Mouse (Mus musculus): ENCODE results near the gene Pkm.

Gene Pkm

DNA sequence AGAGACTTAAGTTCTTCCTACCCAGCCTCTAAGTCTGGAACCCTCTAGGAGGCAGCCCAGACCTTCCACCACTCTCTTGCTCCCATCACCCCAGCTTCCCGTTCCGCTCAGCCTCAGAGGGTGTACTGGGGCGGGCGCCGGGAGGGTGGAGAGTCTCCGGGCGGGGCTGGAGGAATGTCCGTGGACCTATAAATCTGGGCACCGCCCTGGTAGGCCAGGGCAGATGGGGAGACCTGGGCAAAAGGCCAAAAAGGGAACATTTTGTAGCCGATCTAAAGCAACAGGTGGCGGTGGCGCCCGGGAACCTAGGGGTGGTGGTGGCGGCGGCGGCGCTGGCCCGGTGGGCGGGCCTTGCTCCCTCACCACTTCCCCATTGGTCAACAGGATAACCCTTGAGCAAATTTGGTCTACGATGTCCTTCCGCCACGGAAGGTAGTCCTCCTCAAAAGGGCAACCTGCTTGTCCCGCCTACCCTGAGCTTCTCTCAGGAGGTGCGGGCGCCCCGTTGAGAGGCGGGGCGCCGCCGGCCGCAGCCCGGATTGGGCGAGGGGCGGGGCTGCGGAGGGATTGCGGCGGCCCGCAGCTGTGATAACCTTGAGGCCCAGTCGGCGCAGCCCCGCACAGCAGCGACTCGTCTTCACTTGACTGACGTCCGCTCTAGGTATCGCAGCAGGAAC, at the start of gene Pkm:
TSS of gene Pkm (plus strand) at position 411 of the 677 bp plus-strand sequence.
- DNase-seq (ENCODE audit: low read depth, low spot score) = peak; percentile 96

DNA sequence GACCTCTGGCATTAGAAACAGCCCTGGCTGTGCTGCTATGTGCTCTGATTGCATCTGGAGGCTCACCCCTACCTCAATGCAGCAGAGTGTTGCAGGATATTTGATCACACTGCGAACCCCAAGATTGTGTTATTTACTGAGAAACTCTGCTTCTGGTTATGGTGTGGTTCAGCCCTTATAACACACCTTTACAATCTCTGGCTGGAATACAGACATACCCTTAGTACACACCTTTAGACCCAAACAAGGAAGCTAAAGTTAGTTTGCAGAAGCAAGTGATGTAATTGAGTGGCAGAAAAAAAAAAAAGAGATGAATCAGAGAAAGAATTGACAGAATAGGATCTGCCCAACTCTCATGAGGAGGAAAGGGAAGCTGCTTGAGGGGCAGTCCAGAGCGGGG, 45.2 kb upstream of the Pkm start:
- no peak for DNase-seq (ENCODE audit: low read depth, low spot score)

DNA sequence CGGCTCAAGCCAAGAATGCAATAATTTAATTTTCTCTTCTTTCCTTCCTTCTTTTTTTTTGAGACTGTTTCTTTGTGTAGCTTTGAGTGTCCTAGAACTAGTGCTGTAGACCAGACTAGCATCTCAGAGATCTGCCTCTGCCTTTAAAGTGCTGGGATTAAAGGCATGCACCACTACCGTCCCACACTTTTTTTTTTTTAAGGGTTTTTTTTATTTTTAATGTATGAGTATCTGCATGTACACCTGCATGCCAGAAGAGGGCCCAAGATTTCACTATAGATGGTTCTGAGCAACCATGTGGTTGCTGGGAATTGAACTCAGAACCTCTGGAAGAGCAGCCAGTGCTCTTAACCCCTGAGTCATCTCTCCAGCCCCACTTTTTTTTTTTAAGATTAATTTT, 40.4 kb upstream of the Pkm start:
- no peak for DNase-seq (ENCODE audit: low read depth, low spot score)

DNA sequence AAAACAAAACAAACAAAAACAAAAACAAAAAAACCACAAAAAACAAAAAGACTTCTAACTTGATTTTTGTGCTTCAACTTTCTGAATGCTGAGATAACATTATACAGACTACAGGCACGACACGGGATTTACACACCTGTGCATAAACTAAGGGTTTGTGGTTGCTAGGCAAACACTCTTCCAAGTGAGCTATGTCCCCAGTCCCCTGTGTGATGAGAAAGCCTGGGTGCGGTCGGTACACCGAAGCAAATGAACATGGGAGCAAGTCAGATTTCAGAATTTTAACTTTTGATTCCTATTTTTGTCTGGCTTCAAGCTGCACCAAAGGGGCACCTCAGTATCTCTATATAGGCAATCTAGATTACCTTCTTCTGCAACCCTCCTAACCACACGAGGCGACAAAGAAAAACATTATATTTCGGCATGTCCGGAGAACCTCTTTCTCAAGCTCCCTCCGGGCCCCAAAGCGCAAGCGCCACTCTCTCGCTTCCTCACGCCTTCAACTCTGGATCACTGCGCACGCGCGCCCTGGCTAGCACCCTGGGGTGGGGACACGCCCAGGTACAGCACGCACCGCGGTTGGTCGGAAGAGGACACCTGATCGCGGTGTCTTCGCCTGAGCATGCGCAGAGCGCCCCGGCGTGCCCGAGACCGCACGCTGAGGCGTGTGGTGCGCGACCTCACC, 39.4 kb upstream of the Pkm start, which contains the start of gene Parp6:
TSS of gene Parp6 (plus strand) at position 663 of the 685 bp plus-strand sequence.
- peak; percentile 98 for DNase-seq (ENCODE audit: low read depth, low spot score)

DNA sequence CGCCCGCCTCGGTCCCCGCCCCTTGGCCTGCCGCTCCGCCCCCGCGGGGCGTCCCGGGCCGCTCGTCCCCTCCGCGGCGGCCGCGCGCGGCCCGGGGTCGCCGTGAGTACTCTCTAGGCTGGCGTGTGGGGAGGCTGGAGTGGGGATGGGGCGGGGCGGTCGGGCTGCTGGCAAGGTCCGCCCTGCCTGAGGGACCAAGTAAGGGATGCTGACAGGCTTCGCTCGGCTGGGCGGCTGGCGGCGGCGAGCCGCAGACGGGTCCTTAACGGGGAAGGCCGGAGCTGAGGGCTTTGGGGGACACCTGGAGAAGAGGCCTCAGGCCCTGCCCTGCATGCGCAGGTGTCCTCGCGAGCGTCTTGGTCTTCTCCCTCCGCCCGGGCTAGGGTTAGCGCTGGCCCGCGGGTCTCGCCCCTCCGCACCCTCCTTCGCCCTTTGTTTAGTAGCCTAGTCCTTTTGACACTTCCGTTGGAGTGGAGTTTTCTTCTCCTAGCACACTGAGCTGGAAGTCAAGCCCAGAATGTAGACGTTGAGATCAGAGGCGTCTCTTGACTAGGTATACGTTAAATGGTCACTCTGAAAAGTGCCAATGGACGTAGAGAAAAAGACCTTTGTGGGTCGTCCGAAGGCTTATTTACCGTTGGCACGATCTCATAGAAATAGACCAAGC, 38.7 kb upstream of the Pkm start:
- DNase-seq (ENCODE audit: low read depth, low spot score) = no peak

DNA sequence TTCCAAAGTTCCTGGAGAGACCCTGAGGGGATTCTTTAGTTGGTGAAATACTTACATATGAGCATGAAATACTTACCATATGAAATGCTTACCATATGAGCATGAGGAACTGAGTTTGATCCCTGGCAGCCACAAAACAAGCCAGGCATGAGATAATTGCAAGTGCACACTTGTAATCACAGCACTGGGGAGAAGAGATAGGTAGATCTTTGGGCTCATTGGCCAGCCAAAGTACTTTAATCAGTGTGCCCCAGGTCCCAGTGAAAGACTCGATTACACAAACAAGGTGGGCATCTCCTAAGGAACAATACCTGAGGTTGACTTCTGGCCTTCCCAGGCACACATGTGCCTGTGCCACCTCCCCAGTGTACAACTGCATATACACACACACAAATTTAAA, 17.8 kb upstream of the Pkm start:
- no peak for DNase-seq (ENCODE audit: low read depth, low spot score)

DNA sequence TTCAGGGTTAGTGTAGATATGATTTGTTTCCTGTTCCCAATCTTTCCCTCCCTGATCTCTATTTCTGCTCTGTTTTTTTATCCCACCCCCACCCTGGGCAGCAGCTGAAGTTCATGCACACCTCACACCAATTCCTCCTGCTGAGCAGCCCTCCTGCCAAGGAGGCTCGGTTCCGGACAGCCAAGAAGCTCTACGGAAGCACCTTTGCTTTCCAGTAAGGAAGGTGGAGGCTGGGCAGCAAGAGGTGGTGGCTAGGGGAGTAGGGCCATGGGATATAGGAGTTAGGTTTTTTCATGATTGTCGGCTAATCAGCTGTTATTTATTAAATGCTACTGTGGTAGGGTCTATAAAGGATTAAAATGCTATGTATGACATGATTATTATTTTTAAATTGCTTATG, 16.2 kb upstream of the Pkm start:
- DNase-seq (ENCODE audit: low read depth, low spot score) = no peak

DNA sequence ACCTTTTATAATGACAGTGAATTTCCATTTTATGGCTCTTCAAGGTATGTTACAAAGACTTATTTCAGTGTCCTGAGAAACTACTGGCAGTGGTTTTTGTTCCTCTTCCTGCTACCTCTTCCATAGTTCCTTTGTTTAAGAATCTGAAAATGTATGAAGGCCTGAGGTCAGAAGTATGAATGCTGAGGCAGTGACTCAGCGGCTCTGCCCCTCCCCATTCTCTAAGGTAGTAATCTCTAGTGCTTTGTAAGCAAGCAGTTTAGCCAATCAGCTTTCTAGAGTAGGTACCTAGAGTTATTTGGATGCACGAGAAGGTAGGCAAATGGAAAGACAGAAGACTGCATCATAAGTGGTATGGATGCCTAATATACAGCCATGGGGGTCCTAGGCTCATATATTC, 14.8 kb upstream of the Pkm start:
- DNase-seq (ENCODE audit: low read depth, low spot score) = no peak

DNA sequence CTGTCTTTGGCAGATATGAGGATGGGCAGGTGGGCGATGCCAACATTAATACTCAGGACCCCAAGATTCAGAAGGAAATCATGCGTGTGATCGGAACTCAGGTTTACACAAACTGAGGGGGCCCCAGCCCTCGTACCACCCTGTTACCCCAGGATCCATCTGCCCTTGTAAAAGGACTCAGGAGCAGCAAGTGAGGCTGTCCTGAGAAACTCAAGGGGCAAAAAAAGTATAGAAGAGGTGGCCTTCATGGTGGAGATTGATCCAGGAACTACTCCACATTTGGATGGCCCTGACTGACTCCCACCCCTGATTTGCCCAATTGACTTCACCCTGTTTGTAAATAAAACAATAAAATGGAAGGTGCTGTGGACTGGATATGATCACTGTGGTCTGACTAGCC, 6.3 kb upstream of the Pkm start:
- no peak for DNase-seq (ENCODE audit: low read depth, low spot score)

DNA sequence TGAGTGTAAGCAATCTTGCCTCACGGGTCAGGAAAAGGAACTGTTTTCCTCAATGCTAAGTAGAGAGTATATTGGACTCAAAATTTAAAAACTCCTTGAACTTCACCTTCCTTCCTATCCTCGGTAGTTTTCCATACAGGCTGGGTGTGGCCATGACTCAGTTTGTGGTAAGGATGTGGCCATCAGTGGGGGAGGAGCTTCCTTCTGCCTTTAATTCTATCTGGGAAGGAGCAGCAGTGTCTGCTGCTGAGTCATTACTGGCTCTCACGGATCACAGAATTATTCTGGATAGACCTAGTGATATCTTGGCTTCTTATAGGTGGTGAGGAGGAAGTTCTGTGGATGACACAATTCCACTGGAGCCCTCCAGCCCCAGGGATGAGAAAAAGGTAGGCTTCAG, 2.8 kb upstream of the Pkm start:
- DNase-seq (ENCODE audit: low read depth, low spot score) = no peak

DNA sequence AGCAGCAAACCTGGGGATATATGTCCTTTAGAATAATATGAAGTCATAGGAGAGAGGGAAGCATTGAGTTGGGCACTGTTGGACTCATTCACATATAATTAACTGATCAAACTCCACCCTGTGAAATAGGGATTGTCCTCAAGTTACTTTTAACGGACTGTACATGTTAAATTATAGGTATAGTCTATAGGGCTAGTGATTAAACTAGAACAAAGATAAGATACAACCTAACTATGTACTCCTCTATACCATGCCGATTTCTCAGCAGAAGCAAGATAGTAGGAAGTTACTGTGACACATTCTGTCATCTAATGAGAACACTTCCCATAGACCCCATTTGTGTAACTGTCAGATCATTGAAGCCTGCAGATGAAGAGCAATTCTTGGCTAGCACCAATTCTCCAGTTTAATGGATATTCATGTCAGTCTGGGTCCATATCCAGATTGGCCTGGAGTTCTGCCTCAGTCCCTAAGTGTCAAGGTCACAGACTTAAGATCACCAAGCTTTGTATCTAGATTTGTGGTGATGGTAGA, 1.7 kb upstream of the Pkm start:
- DNase-seq (ENCODE audit: low read depth, low spot score) = no peak

DNA sequence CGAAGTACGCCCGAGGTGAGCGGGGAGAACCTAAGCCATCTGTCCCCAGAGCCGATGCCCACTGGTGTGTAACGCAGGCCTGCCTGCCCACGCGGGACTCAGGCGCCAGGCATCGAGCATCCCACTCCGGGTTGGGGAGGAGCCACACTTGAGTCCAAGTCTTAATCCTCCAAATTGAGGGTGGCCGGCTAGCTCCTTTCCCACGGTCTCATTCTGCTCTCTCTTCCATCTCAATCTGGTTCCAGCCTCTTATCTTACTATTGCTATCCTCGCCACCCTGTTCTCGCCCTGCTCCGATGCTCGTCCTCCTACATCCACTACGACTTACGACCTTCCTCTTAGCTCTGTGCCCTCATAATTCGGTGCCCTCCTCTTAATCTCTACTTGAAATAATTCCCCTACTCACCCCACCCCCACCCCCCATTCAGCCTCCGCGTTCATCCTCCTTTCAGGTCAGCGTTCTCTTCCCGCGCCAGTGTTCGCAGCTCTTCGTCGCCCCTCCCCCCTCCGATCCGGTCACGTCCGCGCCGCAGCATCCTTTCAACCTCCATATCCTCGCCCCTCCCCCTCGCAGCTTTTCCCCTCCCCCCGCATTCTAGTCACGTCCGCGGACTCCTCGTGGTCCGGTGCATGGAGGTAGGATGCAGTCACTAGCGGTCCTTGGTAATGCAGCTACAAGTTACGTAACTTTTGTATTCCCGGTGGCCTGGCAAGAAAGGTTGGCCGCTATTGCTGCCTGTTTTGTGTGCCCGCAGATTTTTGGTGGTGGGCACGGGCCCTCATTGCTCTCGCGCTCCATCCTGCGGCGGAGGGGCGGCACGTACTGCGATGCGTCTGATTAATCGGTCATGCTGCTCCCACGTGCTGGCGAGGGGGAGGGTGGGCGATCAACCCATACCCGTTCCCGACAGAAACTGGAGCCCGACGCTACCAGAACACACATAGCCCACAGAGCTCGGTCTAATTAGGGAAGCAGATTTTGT, 758 bp downstream of the Pkm start:
- peak; percentile 79 for DNase-seq (ENCODE audit: low read depth, low spot score)

DNA sequence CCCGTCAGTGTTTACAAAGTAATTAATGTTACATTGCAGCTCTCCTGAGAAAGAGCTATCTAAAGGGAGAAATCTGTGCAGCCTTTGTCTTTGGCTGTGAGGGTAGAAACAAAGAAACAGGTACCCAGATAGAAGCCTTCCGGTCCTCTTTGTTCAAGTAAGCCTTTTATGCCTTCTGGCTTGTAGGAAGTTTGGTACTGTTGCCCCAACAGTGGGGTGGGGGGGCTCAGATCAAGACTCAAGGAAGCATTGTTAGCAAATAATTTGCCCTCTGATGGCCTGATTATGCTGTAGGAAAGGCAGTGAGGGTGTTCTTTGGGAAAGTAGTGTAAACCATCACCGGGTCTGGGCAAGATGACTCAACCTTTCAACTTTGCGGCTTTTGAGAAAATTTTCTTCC, 2.0 kb downstream of the Pkm start:
- DNase-seq (ENCODE audit: low read depth, low spot score) = no peak

DNA sequence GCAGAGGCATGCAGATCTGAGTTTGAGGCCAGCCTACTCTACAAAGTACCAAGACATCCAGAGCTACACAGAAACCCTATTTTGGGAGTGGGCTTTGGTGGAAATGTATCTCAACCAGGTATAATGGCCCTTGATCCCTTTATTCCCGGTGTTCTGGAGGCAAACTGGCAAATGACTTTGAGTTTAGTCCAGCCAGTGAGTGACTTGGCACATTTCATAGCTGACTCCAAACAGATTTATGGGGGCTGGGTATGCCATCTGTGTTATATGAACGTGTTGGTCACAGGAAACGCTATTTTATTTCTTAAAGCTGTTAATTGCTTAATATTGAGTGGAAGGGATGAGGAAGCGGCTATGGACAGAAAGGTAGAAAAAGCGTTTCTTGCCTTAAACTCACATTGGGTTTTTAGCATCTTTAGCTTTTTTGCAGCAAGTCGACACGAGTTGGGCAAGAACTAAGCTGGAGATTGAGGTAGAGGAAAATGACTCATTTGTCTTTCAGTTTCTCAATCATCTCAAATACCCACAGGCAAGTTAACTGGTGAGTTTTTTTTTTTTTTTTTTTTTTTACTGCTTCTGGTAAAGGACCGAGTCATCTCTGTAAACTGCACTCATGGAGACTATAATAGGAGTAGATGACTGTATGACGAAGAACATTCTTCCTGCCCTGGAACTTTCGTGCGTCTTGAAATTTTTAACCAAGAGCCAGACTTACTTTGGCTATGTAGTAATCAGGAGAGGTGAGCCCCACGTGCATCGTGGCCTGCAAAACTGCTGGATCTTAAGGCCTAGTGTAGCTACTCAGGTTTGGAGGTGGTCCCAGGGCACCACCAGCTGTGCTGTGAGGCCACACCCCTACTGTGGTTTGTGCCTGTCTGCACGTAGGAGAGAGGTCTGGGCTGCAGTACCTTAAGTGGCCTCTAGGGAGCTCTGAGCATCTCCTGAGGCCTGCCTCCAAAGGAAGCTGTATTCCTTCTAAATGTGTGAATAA, 3.2 kb downstream of the Pkm start:
- DNase-seq (ENCODE audit: low read depth, low spot score) = no peak

DNA sequence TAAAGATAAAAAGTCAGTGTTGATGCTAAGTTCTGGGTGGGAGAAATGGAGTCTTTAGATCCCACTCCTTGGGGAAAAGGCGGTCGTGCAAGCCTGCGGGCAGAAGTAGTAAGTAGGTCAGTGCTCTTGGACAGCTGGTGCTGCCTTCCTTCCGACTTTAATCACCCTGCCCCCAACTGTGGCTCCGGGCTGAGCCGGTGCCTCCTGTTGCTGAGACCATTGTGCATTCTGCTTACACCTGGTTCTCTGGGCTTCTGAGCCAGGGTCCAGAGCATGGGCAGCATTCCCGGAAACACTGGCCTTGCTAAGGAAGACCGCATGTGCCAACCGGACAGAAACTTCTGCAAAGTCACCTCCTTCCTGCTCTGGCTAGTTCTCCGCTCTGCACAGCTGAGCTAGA, 4.3 kb downstream of the Pkm start:
- no peak for DNase-seq (ENCODE audit: low read depth, low spot score)

DNA sequence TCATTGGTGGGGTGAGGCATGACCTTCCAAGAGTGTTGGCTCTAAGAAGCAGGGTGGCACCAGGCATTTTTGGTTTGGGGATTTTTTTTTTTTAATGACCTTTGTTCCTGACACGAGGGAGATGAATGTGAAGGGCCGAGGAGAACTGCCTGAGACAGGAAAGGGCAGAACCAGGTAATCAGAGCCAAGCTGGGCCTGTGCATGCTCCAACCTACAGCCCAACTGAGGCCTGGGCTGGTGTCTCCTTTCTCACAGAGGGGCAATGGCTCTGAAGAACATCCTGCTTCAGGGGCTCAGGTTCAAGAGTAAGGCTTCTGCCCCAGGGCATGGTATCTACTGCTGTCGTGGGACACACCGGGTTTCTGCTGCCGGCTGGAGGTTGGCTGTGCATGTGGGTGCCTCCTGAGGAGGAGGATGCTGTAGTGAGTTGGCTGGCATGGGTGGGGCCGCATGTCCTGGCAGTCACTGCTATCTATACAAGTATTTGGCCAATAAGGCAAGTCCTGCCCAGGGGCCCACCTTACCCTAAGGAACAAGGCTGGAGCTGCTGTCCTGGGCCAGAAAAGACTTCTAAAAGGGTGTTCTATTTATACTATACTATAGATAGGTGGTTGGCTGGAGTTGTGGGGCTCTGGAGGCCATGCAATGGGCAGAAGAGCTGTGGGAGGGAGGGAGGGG, 5.3 kb downstream of the Pkm start:
- no peak for DNase-seq (ENCODE audit: low read depth, low spot score)

DNA sequence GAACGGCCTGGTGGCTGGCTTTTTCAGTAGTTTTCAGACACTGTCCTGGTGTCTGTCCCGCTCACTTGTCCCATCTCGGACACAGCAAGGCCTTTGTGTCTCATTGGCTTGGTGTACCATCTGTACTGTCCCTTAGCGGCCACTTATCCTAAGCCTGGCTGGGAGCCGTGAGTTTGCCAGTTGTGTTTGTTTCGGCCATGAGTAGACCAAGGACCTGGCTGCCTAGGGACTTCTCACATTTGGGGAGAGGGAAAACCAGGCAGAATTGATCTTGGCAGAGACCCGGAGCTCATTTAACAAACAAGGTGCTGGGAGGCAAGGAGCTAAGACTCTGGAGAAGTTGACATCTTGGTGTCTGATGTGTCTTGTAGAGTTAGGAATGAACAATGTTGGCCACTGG, 7.1 kb downstream of the Pkm start:
- DNase-seq (ENCODE audit: low read depth, low spot score) = no peak

DNA sequence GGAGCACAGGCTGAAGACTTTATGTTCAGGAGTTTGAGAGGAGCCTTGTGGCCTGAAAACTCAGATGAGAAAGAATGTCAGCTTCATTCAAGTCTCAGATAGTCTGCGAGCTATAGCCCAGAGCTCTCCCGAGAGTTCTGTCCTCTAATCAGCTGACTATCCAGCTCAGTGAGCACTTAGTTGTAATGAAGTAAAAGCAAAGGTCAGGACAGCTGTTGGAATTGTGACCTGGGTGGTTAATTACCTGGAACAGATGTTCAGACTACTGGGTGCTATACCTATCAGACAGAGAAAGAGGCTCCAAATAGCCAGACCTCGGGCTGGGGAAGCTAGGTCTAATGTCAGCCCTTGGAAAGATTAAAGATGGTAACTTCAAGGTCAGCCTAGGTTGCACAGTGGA, 7.8 kb downstream of the Pkm start:
- no peak for DNase-seq (ENCODE audit: low read depth, low spot score)

DNA sequence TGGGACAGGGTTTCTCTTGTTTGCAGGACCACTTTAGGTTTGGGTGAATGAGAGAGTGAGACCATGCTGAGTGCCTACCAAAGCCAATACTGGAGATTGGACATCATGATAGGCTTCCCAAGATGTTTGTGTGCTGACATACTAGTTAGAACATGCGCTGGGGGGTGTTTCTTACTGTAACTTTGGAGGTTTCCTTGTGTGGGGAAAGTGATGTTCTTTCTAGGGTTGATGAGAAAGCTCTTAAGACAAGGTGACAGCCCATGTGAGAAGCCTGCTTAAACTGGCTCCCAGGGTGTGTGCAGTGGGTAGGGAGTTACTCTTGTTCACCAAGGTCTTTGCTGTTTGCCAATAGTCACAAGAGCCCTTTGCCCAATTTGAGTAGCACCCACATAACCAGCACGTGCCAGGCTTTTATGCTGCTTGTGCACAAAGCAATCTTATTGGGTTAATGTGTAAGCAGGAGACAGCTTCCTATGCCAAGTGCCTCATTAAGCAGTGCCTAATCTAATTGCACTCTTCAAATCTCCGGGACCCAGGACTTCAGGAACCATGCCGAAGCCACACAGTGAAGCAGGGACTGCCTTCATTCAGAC, 8.6 kb downstream of the Pkm start:
- no peak for DNase-seq (ENCODE audit: low read depth, low spot score)
